Mouse (Mus musculus): Measurements from ENCODE around the gene Batf.
"Not testable (repeated sequence)": the region's sequence is repeated elsewhere in the genome, so short reads cannot be mapped to it uniquely, and the experiment has no call there.

The Batf gene

GRCm38 (mm10) chr12:85686466-85687216, at the start of gene Batf:
Batf (plus strand) TSS chr12:85686669.
- peak; percentile 36 to 53 for DNase-seq (ENCODE audit: low spot score in 2 of 2)

GRCm38 (mm10) chr12:85637932-85638331, 48.5 kb upstream of the Batf start:
- no peak for DNase-seq (ENCODE audit: low spot score in 2 of 2)

- DNase-seq (ENCODE audit: low spot score in 2 of 2): no peak
Measured at GRCm38 (mm10) chr12:85638541-85639325, 47.7 kb upstream of the Batf start.

- DNase-seq (ENCODE audit: low spot score in 2 of 2): no peak
Measured at GRCm38 (mm10) chr12:85639326-85640008, 47.0 kb upstream of the Batf start.

GRCm38 (mm10) chr12:85640852-85641563, 45.5 kb upstream of the Batf start:
- DNase-seq (ENCODE audit: low spot score in 2 of 2): no peak

GRCm38 (mm10) chr12:85641564-85641931, 44.9 kb upstream of the Batf start:
- no peak for DNase-seq (ENCODE audit: low spot score in 2 of 2)

GRCm38 (mm10) chr12:85643735-85644134, 42.7 kb upstream of the Batf start:
- DNase-seq (ENCODE audit: low spot score in 2 of 2): no peak

GRCm38 (mm10) chr12:85645664-85646063, 40.8 kb upstream of the Batf start:
- peak in 1 of 2 experiments; percentile 56 for DNase-seq (ENCODE audit: low spot score in 2 of 2)

GRCm38 (mm10) chr12:85647346-85647745, 39.1 kb upstream of the Batf start:
- peak in 1 of 2 experiments; percentile 40 for DNase-seq (ENCODE audit: low spot score in 2 of 2)

- DNase-seq (ENCODE audit: low spot score in 2 of 2): no peak
Measured at GRCm38 (mm10) chr12:85647955-85648354, 38.5 kb upstream of the Batf start.

GRCm38 (mm10) chr12:85659319-85659718, 27.1 kb upstream of the Batf start:
- no peak for DNase-seq (ENCODE audit: low spot score in 2 of 2)

GRCm38 (mm10) chr12:85660855-85661254, 25.6 kb upstream of the Batf start:
- DNase-seq (ENCODE audit: low spot score in 2 of 2): peak in 1 of 2 experiments; percentile 27

GRCm38 (mm10) chr12:85662232-85662631, 24.2 kb upstream of the Batf start:
- DNase-seq (ENCODE audit: low spot score in 2 of 2): not testable (repeated sequence)

GRCm38 (mm10) chr12:85662896-85663295, 23.6 kb upstream of the Batf start:
- peak; percentile 25 to 74 for DNase-seq (ENCODE audit: low spot score in 2 of 2)

- no peak for DNase-seq (ENCODE audit: low spot score in 2 of 2)
Measured at GRCm38 (mm10) chr12:85666112-85666511, 20.4 kb upstream of the Batf start.

- DNase-seq (ENCODE audit: low spot score in 2 of 2): no peak
Measured at GRCm38 (mm10) chr12:85667071-85667470, 19.4 kb upstream of the Batf start.

GRCm38 (mm10) chr12:85668696-85669095, 17.8 kb upstream of the Batf start:
- no peak for DNase-seq (ENCODE audit: low spot score in 2 of 2)

GRCm38 (mm10) chr12:85670080-85670479, 16.4 kb upstream of the Batf start:
- DNase-seq (ENCODE audit: low spot score in 2 of 2): no peak

- no peak for DNase-seq (ENCODE audit: low spot score in 2 of 2)
Measured at GRCm38 (mm10) chr12:85673914-85674313, 12.6 kb upstream of the Batf start.

- no peak for DNase-seq (ENCODE audit: low spot score in 2 of 2)
Measured at GRCm38 (mm10) chr12:85679117-85679516, 7.4 kb upstream of the Batf start.

GRCm38 (mm10) chr12:85679808-85680207, 6.7 kb upstream of the Batf start:
- DNase-seq (ENCODE audit: low spot score in 2 of 2): no peak

- DNase-seq (ENCODE audit: low spot score in 2 of 2): peak in 1 of 2 experiments; percentile 51
Measured at GRCm38 (mm10) chr12:85682328-85682727, 4.1 kb upstream of the Batf start.

Measured in spleen, postnatal 10 days (tissue).